Mouse (Mus musculus) C2C12 (cell line): ENCODE measurements around the gene Cdx4.

Experiments used
- CTCF ChIP-seq: IDR thresholded peaks from one replicate; pipeline ENCODE4 v1.5.1; 2011; ENCODE audit not compliant: control insufficient read depth, insufficient read depth, insufficient read length
- MYOD1 ChIP-seq: IDR thresholded peaks from one replicate; pipeline ENCODE4 v1.6.1; 2011; ENCODE audit warnings: low read depth; ENCODE audit not compliant: control insufficient read depth, insufficient read length
- USF1 ChIP-seq: IDR thresholded peaks from one replicate; pipeline ENCODE4 v1.6.1; 2011; ENCODE audit warnings: low read depth, mild to moderate bottlenecking, control low read depth, moderate library complexity

DNA sequence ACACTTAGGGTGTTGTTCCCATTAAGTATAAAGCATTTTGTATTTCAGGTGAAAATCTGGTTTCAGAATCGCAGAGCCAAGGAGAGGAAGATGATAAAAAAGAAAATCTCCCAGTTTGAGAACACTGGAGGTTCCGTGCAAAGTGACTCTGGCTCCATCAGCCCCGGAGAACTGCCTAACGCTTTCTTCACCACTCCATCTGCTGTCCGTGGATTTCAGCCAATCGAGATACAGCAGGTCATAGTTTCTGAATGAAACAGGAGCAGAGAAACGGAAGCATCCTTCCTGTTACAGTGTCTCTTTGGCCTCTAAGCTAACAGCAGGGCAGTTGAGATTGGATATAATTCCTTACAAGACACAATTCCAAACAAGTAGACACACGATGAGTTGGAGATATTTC lies 8.2 kb downstream of the Cdx4 start:
- TF ChIP-seq USF1 (no peak), CTCF (no peak), MYOD1 (no peak)
